Mouse (Mus musculus): ENCODE results near the gene Olfr1186. TPM values are rescaled to one million over a fixed set of nuclear protein-coding genes. Genes with fewer than 3 reads are reported as not detected.

Gene Olfr1186
- not detected in 2 replicates for polyA plus RNA-seq (2012; rRNA removed)

GRCm38 (mm10) chr2:88518251-88518650 is at the start of gene Olfr1186:
Gene Olfr1186, plus strand, starts transcription at chr2:88518551.

GRCm38 (mm10) chr2:88483298-88483697 is 35.1 kb upstream of the Olfr1186 start, which contains the start of gene Olfr1184:
Gene Olfr1184, plus strand, starts transcription at chr2:88483598.

GRCm38 (mm10) chr2:88493020-88493419 is 25.3 kb upstream of the Olfr1186 start, which contains the start of gene Olfr1185-ps1:
Gene Olfr1185-ps1, plus strand, starts transcription at chr2:88493320.

GRCm38 (mm10) chr2:88556635-88557034 is 38.3 kb downstream of the Olfr1186 start, which contains the start of gene Olfr1188:
Gene Olfr1188, plus strand, starts transcription at chr2:88556935.

Other genes with a start within 250 kb of the Olfr1186 start
- gene Olfr1173, start 238.7 kb upstream of the Olfr1186 start, polyA plus RNA-seq (2012; rRNA removed) = not detected in 2 replicates
- gene Olfr1174-ps, start 203.4 kb upstream of the Olfr1186 start, polyA plus RNA-seq (2012; rRNA removed) = not detected in 2 replicates
- gene Olfr1175-ps, start 191.3 kb upstream of the Olfr1186 start, polyA plus RNA-seq (2012; rRNA removed) = not detected in 2 replicates
- not detected in 2 replicates for gene Olfr1176, start 181.8 kb upstream of the Olfr1186 start, polyA plus RNA-seq (2012; rRNA removed)
- gene Olfr1177-ps, start 172.1 kb upstream of the Olfr1186 start, polyA plus RNA-seq (2012; rRNA removed) = not detected in 2 replicates
- gene Olfr1178, start 131.5 kb upstream of the Olfr1186 start, polyA plus RNA-seq (2012; rRNA removed) = not detected in 2 replicates
- gene Olfr1179, start 112.1 kb upstream of the Olfr1186 start, polyA plus RNA-seq (2012; rRNA removed) = not detected in 2 replicates
- gene Olfr1180, start 99.4 kb upstream of the Olfr1186 start, polyA plus RNA-seq (2012; rRNA removed) = not detected in 2 replicates
- not detected in 2 replicates for gene Olfr1181, start 92.4 kb upstream of the Olfr1186 start, polyA plus RNA-seq (2012; rRNA removed)
- gene Gm13757, start 69.4 kb upstream of the Olfr1186 start, polyA plus RNA-seq (2012; rRNA removed) = not detected in 2 replicates
- gene Olfr1183, start 63.7 kb upstream of the Olfr1186 start, polyA plus RNA-seq (2012; rRNA removed) = not detected in 2 replicates
- not detected in 2 replicates for gene Olfr1184, start 35.0 kb upstream of the Olfr1186 start, polyA plus RNA-seq (2012; rRNA removed)
- gene Olfr1185-ps1, start 25.2 kb upstream of the Olfr1186 start, polyA plus RNA-seq (2012; rRNA removed) = not detected in 2 replicates
- gene Olfr1188, start 38.4 kb downstream of the Olfr1186 start, polyA plus RNA-seq (2012; rRNA removed) = not detected in 2 replicates
- not detected in 2 replicates for gene Olfr1189, start 67.9 kb downstream of the Olfr1186 start, polyA plus RNA-seq (2012; rRNA removed)
- not detected in 2 replicates for gene Olfr1191-ps1, start 122.0 kb downstream of the Olfr1186 start, polyA plus RNA-seq (2012; rRNA removed)
- not detected in 2 replicates for gene Olfr1192-ps1, start 130.0 kb downstream of the Olfr1186 start, polyA plus RNA-seq (2012; rRNA removed)
- gene Olfr1193, start 157.1 kb downstream of the Olfr1186 start, polyA plus RNA-seq (2012; rRNA removed) = not detected in 2 replicates
- gene Olfr1195, start 170.6 kb downstream of the Olfr1186 start, polyA plus RNA-seq (2012; rRNA removed) = not detected in 2 replicates
- not detected in 2 replicates for gene Olfr1196, start 186.0 kb downstream of the Olfr1186 start, polyA plus RNA-seq (2012; rRNA removed)
- gene Olfr1197, start 213.8 kb downstream of the Olfr1186 start, polyA plus RNA-seq (2012; rRNA removed) = not detected in 2 replicates
- gene Olfr1198, start 232.8 kb downstream of the Olfr1186 start, polyA plus RNA-seq (2012; rRNA removed) = not detected in 2 replicates
- gene Olfr1199, start 241.9 kb downstream of the Olfr1186 start, polyA plus RNA-seq (2012; rRNA removed) = not detected in 2 replicates

Data from central nervous system, embryonic 18 days (tissue).